Mouse (Mus musculus) adrenal gland, postnatal 25 days (tissue): ENCODE measurements around the gene Ly6g6d. TPM values are rescaled to one million over a fixed set of nuclear protein-coding genes. Genes with fewer than 3 reads are reported as not detected.

Experiments used
- DNase-seq: peaks from one replicate; pipeline ENCODE4 v3.0.0; 2021; ENCODE audit warnings: mixed read lengths
- total RNA-seq: library from RNA; stranded (reverse); gene quantifications from 2 replicates; pipeline ENCODE4 v1.2.3, GENCODE M21; 2021

Gene Ly6g6d
- total RNA-seq, 1 experiment from 2014 or later: 1.5 TPM

GRCm38 (mm10) chr17:35024261-35024660 lies 53.6 kb downstream of the Ly6g6d start:
- DNase-seq: no peak

GRCm38 (mm10) chr17:35023756-35024155 lies 54.1 kb downstream of the Ly6g6d start:
- DNase-seq: no peak

- DNase-seq: no peak
These were observed 54.6 kb downstream of the Ly6g6d start for GRCm38 (mm10) chr17:35023221-35023620.

- no peak for DNase-seq
These were observed 55.3 kb downstream of the Ly6g6d start for GRCm38 (mm10) chr17:35022541-35023060.

- no peak for DNase-seq
These were observed 55.9 kb downstream of the Ly6g6d start for GRCm38 (mm10) chr17:35021842-35022477.

Other genes starting within 250 kb of the Ly6g6d start
- 45.1 and 45.5 TPM in 2 replicates for gene Stk19, start 241.1 kb downstream of the Ly6g6d start, total RNA-seq
- 54.8 and 65.0 TPM in 2 replicates for gene Dxo, start 241.0 kb downstream of the Ly6g6d start, total RNA-seq
- 69.2 and 79.3 TPM in 2 replicates for gene Skiv2l, start 227.9 kb downstream of the Ly6g6d start, total RNA-seq
- gene Nelfe, start 227.7 kb downstream of the Ly6g6d start, total RNA-seq: 57.9 and 61.6 TPM in 2 replicates
- 6.5 and 18.6 TPM in 2 replicates for gene Cfb, start 215.5 kb downstream of the Ly6g6d start, total RNA-seq
- 15.0 and 22.5 TPM in 2 replicates for gene Zbtb12, start 198.6 kb downstream of the Ly6g6d start, total RNA-seq
- not detected in 2 replicates for gene Gm20547, start 196.0 kb downstream of the Ly6g6d start, total RNA-seq
- 71.7 and 86.4 TPM in 2 replicates for gene C2, start 179.8 kb downstream of the Ly6g6d start, total RNA-seq
- 158 and 186 TPM in 2 replicates for gene Ehmt2, start 179.6 kb downstream of the Ly6g6d start, total RNA-seq
- gene Slc44a4, start 163.6 kb downstream of the Ly6g6d start, total RNA-seq: 1.7 and 2.4 TPM in 2 replicates
- 26.1 and 27.6 TPM in 2 replicates for gene Neu1, start 146.8 kb downstream of the Ly6g6d start, total RNA-seq
- gene Hspa1b, start 118.8 kb downstream of the Ly6g6d start, total RNA-seq: 29.0 and 79.3 TPM in 2 replicates
- not detected in 2 replicates for gene Gm20481, start 108.2 kb downstream of the Ly6g6d start, total RNA-seq
- 18.9 and 33.6 TPM in 2 replicates for gene Hspa1a, start 105.9 kb downstream of the Ly6g6d start, total RNA-seq
- gene Hspa1l, start 105.4 kb downstream of the Ly6g6d start, total RNA-seq: 0.27 TPM in 1 of 2 replicates, not detected in the other
- gene Lsm2, start 96.2 kb downstream of the Ly6g6d start, total RNA-seq: 39.6 and 51.2 TPM in 2 replicates
- 62.4 and 64.8 TPM in 2 replicates for gene Vars, start 77.1 kb downstream of the Ly6g6d start, total RNA-seq
- 0.57 and 0.97 TPM in 2 replicates for gene Vwa7, start 61.5 kb downstream of the Ly6g6d start, total RNA-seq
- 0.61 TPM in 1 of 2 replicates, not detected in the other for gene Sapcd1, start 50.0 kb downstream of the Ly6g6d start, total RNA-seq
- 1.3 and 1.6 TPM in 2 replicates for gene Msh5, start 31.3 kb downstream of the Ly6g6d start, total RNA-seq
- 79.7 and 90.5 TPM in 2 replicates for gene Clic1, start 28.1 kb downstream of the Ly6g6d start, total RNA-seq
- gene Ddah2, start 19.0 kb downstream of the Ly6g6d start, total RNA-seq: 14.2 and 17.8 TPM in 2 replicates
- not detected in 2 replicates for gene Ly6g6c, start 12.7 kb downstream of the Ly6g6d start, total RNA-seq
- gene Mpig6b, start 11.9 kb downstream of the Ly6g6d start, total RNA-seq: 0.24 TPM in 1 of 2 replicates, not detected in the other
- not detected in 2 replicates for gene Ly6g6e, start 1.2 kb downstream of the Ly6g6d start, total RNA-seq
- gene Ly6g6f, start 7.5 kb upstream of the Ly6g6d start, total RNA-seq: not detected in 2 replicates
- 67.1 and 84.9 TPM in 2 replicates for gene Abhd16a, start 11.2 kb upstream of the Ly6g6d start, total RNA-seq
- gene Ly6g5c, start 30.2 kb upstream of the Ly6g6d start, total RNA-seq: not detected in 2 replicates
- 0.30 and 0.81 TPM in 2 replicates for gene Ly6g5b, start 37.4 kb upstream of the Ly6g6d start, total RNA-seq
- gene Gpank1, start 43.4 kb upstream of the Ly6g6d start, total RNA-seq: 19.0 and 19.4 TPM in 2 replicates
- gene Csnk2b, start 44.0 kb upstream of the Ly6g6d start, total RNA-seq: 201 and 272 TPM in 2 replicates
- gene D17H6S53E, start 48.3 kb upstream of the Ly6g6d start, total RNA-seq: 23.0 and 29.7 TPM in 2 replicates
- 2.9 TPM in 1 of 2 replicates, not detected in the other for gene Apom, start 54.0 kb upstream of the Ly6g6d start, total RNA-seq
- gene Bag6, start 57.1 kb upstream of the Ly6g6d start, total RNA-seq: 403 and 461 TPM in 2 replicates
- 268 and 310 TPM in 2 replicates for gene Prrc2a, start 86.8 kb upstream of the Ly6g6d start, total RNA-seq
- gene Aif1, start 98.0 kb upstream of the Ly6g6d start, total RNA-seq: 2.3 and 3.0 TPM in 2 replicates
- gene Lst1, start 110.4 kb upstream of the Ly6g6d start, total RNA-seq: 5.2 TPM in 1 of 2 replicates, not detected in the other
- gene Ltb, start 116.4 kb upstream of the Ly6g6d start, total RNA-seq: 2.8 and 8.5 TPM in 2 replicates
- 0.58 and 0.76 TPM in 2 replicates for gene Tnf, start 123.9 kb upstream of the Ly6g6d start, total RNA-seq
- 0.30 TPM in 1 of 2 replicates, not detected in the other for gene Lta, start 127.3 kb upstream of the Ly6g6d start, total RNA-seq
- gene Gm16181, start 142.8 kb upstream of the Ly6g6d start, total RNA-seq: not detected in 2 replicates
- gene Atp6v1g2, start 155.6 kb upstream of the Ly6g6d start, total RNA-seq: 8.0 and 8.4 TPM in 2 replicates
- 18.3 and 24.1 TPM in 2 replicates for gene Nfkbil1, start 157.7 kb upstream of the Ly6g6d start, total RNA-seq
- gene Ddx39b, start 163.7 kb upstream of the Ly6g6d start, total RNA-seq: 237 and 249 TPM in 2 replicates
- gene H2-D1, start 184.7 kb upstream of the Ly6g6d start, total RNA-seq: 86.1 and 109 TPM in 2 replicates
- 0.90 and 2.0 TPM in 2 replicates for gene H2-Q1, start 242.3 kb upstream of the Ly6g6d start, total RNA-seq